Mouse (Mus musculus) heart, adult 2 months (tissue): ENCODE measurements around the gene Lrfn4. TPM values are rescaled to one million over a fixed set of nuclear protein-coding genes. Genes with fewer than 3 reads are reported as not detected.

Source experiments
- DNase-seq, 2 experiments: peaks; one replicate each; pipeline ENCODE4 v3.0.0; 2021
- H3K27ac ChIP-seq: fragments of 200-600 bp; 2 replicates; pipeline ENCODE4 v1.8.1; 2022
- H3K27me3 ChIP-seq: fragments of 200-500 bp; 2 replicates; pipeline ENCODE4 v1.6.1; 2012; ENCODE audit warnings: mild to moderate bottlenecking, low read length, inconsistent platforms, mixed read lengths; ENCODE audit not compliant: control insufficient read depth, insufficient read depth
- H3K36me3 ChIP-seq: fragments of 200-500 bp; 2 replicates; pipeline ENCODE4 v1.6.1; 2012; ENCODE audit warnings: low read length, inconsistent platforms; ENCODE audit not compliant: control insufficient read depth, insufficient read depth
- H3K4me1 ChIP-seq: fragments of 200-500 bp; 2 replicates; pipeline ENCODE4 v1.6.1; 2011; ENCODE audit warnings: low read length; ENCODE audit not compliant: control insufficient read depth, insufficient read depth
- H3K4me3 ChIP-seq: fragments of 200-600 bp; 2 replicates; pipeline ENCODE4 v1.8.1; 2022
- H3K79me2 ChIP-seq: fragments of 200-500 bp; replicated peaks from 2 replicates; pipeline ENCODE4 v1.6.1; 2012; ENCODE audit warnings: mild to moderate bottlenecking, inconsistent platforms, low read length, moderate library complexity, mixed read lengths; ENCODE audit not compliant: control insufficient read depth, insufficient read depth
- H3K9ac ChIP-seq: fragments of 200-500 bp; 2 replicates; pipeline ENCODE4 v1.6.1; 2012; ENCODE audit warnings: low read depth, mild to moderate bottlenecking, control low read depth, inconsistent platforms, low read length, mixed read lengths
- CTCF ChIP-seq: fragments of 200-600 bp; IDR thresholded peaks from 2 replicates; pipeline ENCODE4 v1.8.1; 2022; ENCODE audit warnings: antibody characterized with exemption, mild to moderate bottlenecking, moderate library complexity
- EP300 ChIP-seq: fragments of 200-500 bp; IDR thresholded peaks from 2 replicates; pipeline ENCODE4 v1.6.1; 2011; ENCODE audit warnings: low read depth, low read length, control low read depth; ENCODE audit not compliant: insufficient read depth
- POLR2A ChIP-seq: fragments of 200-500 bp; IDR thresholded peaks from 2 replicates; pipeline ENCODE4 v1.6.1; 2011; ENCODE audit warnings: mild to moderate bottlenecking, low read depth, low read length, control low read depth; ENCODE audit not compliant: insufficient read depth
- WGBS: fragments of 180-500 bp; shearing (Covaris S2); methylation state at CpG from one replicate; pipeline ENCODE4 v1.1.7; 2018; 5-methylcytosine and 5-hydroxymethylcytosine counted together
- intact Hi-C: fragments of 180-260 bp; cut with DNase I; formaldehyde crosslinking; loops from one replicate; pipeline ENCODE4 v1.15.1; 2025
- polyA plus RNA-seq: library from polyadenylated mRNA; depleted of rRNA; stranded (reverse); fragments of >200 nt; gene quantifications from 2 replicates; pipeline ENCODE4 v1.2.3, GENCODE M21; 2012
- total RNA-seq, 2 experiments: library from RNA; stranded (reverse); gene quantifications; 2 replicates each; pipeline ENCODE4 v1.2.3; 2021

Gene Lrfn4
- total and polyA plus RNA-seq, 3 experiments = 7.7 to 15.3 (median 9.4) TPM

GRCm38 (mm10) chr19:4623419-4623818, 8.0 kb upstream of the Lrfn4 start:
- Histone ChIP-seq H3K27me3 (no peaks in the 10 kb centered on the region), H3K4me3 (no peak overlapping the region), H3K79me2 (no peaks in the 10 kb centered on the region; the same call in 1 of the 2 replicates), H3K9ac (no peak overlapping the region), H3K36me3 (no peaks in the 10 kb centered on the region), H3K4me1 (peaks cover 4% of the 10 kb centered on the region), H3K27ac (no peak overlapping the region)
- no peak for DNase-seq
- intact Hi-C loops = loop anchor here (10.0 kb wide), 1 partner anchor 231 kb away; the partner anchor contains the start of gene Ctsf
- WGBS = 92% methylated on average over 9 of the region's 9 CpGs
- TF ChIP-seq CTCF (no peak), EP300 (no peak), POLR2A (no peak)

- intact Hi-C loops = loop anchor here (10.0 kb wide), 1 partner anchor 232 kb away; the partner anchor contains the start of gene Ctsf
- 85% methylated on average over 5 of the region's 5 CpGs for WGBS
- H3K36me3 ChIP-seq = no peaks in the 10 kb centered on the region
Observed at GRCm38 (mm10) chr19:4622780-4623179, 7.3 kb upstream of the Lrfn4 start.

GRCm38 (mm10) chr19:4620721-4621120, 5.3 kb upstream of the Lrfn4 start:
- intact Hi-C loops = loop anchor here (10.0 kb wide), 1 partner anchor 234 kb away; the partner anchor contains the start of gene Ctsf
- H3K4me3 ChIP-seq = no peak overlapping the region

More at GRCm38 (mm10) chr19:4622780-4623179, 7.3 kb upstream of the Lrfn4 start:
- Histone ChIP-seq H3K79me2 (no peaks in the 10 kb centered on the region; the same call in 1 of the 2 replicates), H3K27ac (no peak overlapping the region), H3K27me3 (no peaks in the 10 kb centered on the region), H3K4me1 (peaks cover 4% of the 10 kb centered on the region), H3K4me3 (no peak overlapping the region), H3K9ac (no peak overlapping the region)
- DNase-seq = no peak
- no peak for TF ChIP-seq POLR2A
- no peak for TF ChIP-seq CTCF
- no peak for TF ChIP-seq EP300

GRCm38 (mm10) chr19:4619461-4619860, 4.0 kb upstream of the Lrfn4 start:
- H3K4me1 ChIP-seq = peaks cover 2% of the 10 kb centered on the region; the same call in 1 of the 2 replicates
- no peak for DNase-seq
- no peak overlapping the region for H3K27ac ChIP-seq
- H3K9ac ChIP-seq = no peak overlapping the region
- TF ChIP-seq POLR2A (no peak), EP300 (no peak), CTCF (no peak)
- no peaks in the 10 kb centered on the region for H3K27me3 ChIP-seq
- H3K79me2 ChIP-seq = no peaks in the 10 kb centered on the region
- WGBS = 85% methylated on average over 10 of the region's 10 CpGs
- no peaks in the 10 kb centered on the region for H3K36me3 ChIP-seq
- intact Hi-C loops = no loop called here
- H3K4me3 ChIP-seq = no peak overlapping the region

More at GRCm38 (mm10) chr19:4620721-4621120, 5.3 kb upstream of the Lrfn4 start:
- Histone ChIP-seq H3K4me1 (peaks cover 3% of the 10 kb centered on the region; the same call in 1 of the 2 replicates), H3K36me3 (no peaks in the 10 kb centered on the region), H3K79me2 (no peaks in the 10 kb centered on the region; the same call in 1 of the 2 replicates), H3K27ac (no peak overlapping the region), H3K27me3 (no peaks in the 10 kb centered on the region), H3K9ac (no peak overlapping the region)
- TF ChIP-seq EP300 = no peak
- no peak for TF ChIP-seq CTCF
- TF ChIP-seq POLR2A = no peak
- WGBS = 91% methylated on average over 7 of the region's 7 CpGs
- no peak for DNase-seq

GRCm38 (mm10) chr19:4618183-4618582, 2.7 kb upstream of the Lrfn4 start:
- H3K79me2 ChIP-seq = no peaks in the 10 kb centered on the region
- H3K27me3 ChIP-seq = no peaks in the 10 kb centered on the region
- 40% methylated on average over 18 of the region's 18 CpGs for WGBS
- H3K4me3 ChIP-seq = no peak overlapping the region
- H3K27ac ChIP-seq = no peak overlapping the region
- TF ChIP-seq EP300 (no peak), CTCF (peak; percentile 27)
- no peaks in the 10 kb centered on the region for H3K36me3 ChIP-seq
- peaks cover 2% of the 10 kb centered on the region; the same call in 1 of the 2 replicates for H3K4me1 ChIP-seq
- intact Hi-C loops = no loop called here
- H3K9ac ChIP-seq = no peak overlapping the region
- DNase-seq = no peak

GRCm38 (mm10) chr19:4616546-4616945, 1.1 kb upstream of the Lrfn4 start:
- no peak overlapping the region for H3K4me3 ChIP-seq
- DNase-seq = no peak
- H3K4me1 ChIP-seq = peaks cover 2% of the 10 kb centered on the region; the same call in 1 of the 2 replicates
- H3K27ac ChIP-seq = no peak overlapping the region
- TF ChIP-seq POLR2A = no peak
- no peak for TF ChIP-seq EP300
- no peak for TF ChIP-seq CTCF
- H3K9ac ChIP-seq = no peak overlapping the region
- intact Hi-C loops = no loop called here
- H3K79me2 ChIP-seq = no peaks in the 10 kb centered on the region
- 40% methylated on average over 4 of the region's 4 CpGs for WGBS
- H3K27me3 ChIP-seq = no peaks in the 10 kb centered on the region
- no peaks in the 10 kb centered on the region for H3K36me3 ChIP-seq
